Mouse (Mus musculus): ENCODE results near the gene Igf2bp3. TPM values are rescaled to one million over a fixed set of nuclear protein-coding genes. Genes with fewer than 3 reads are reported as not detected.
"Not testable (repeated sequence)": the region's sequence is repeated elsewhere in the genome, so short reads cannot be mapped to it uniquely, and the experiment has no call there.

Gene Igf2bp3
- 138 and 149 TPM in 2 replicates for polyA plus RNA-seq (2014; fragmentation: Nextera tagmentation; extraction: Ambion mirVana)

- peak within 1 kb of the TSS; percentile 93 for H3K4me3 ChIP-seq (ENCODE audit: low read depth, low read length)
- H3K27ac ChIP-seq (replicated peaks; ENCODE audit: low read depth, low read length), result peak within 1 kb of the TSS; percentile 99
- peak within 1 kb of the TSS; percentile 97 for H3K9ac ChIP-seq (replicated peaks; ENCODE audit: low read length)
- 1% methylated on average over 48 of the region's 68 CpGs for WGBS
- DNase-seq (ENCODE audit: low spot score) (peak; percentile 95), ATAC-seq (replicated peaks; ENCODE audit: insufficient number of reproducible peaks, low FRiP score, low TSS enrichment, low read depth) (peak; percentile 68)
- H3K4me2 ChIP-seq (ENCODE audit: low read depth, low read length), result peak within 1 kb of the TSS; percentile 83
- H3K36me3 ChIP-seq (replicated peaks; ENCODE audit: control insufficient read depth, insufficient read depth, low read depth, low read length), result no peaks in the 10 kb centered on the region
- H3K9me3 ChIP-seq (replicated peaks; ENCODE audit: control insufficient read depth, low read length), result no peaks in the 10 kb centered on the region
- no peaks in the 10 kb centered on the region for H3K27me3 ChIP-seq (ENCODE audit: control insufficient read depth, insufficient read depth, low read length)
- peaks cover 5% of the 10 kb centered on the region for H3K4me1 ChIP-seq (ENCODE audit: control insufficient read depth, insufficient read depth, low read length)
These were observed at the start of gene Igf2bp3 for GRCm38 (mm10) chr6:49214928-49215747. Gene Igf2bp3, minus strand, starts transcription at chr6:49214957.

GRCm38 (mm10) chr6:49264446-49264845 lies 49.7 kb upstream of the Igf2bp3 start:
- not testable (repeated sequence) for H3K9ac ChIP-seq (replicated peaks; ENCODE audit: low read length); H3K4me2 ChIP-seq (ENCODE audit: low read depth, low read length); ATAC-seq (replicated peaks; ENCODE audit: insufficient number of reproducible peaks, low FRiP score, low TSS enrichment, low read depth); H3K36me3 ChIP-seq (replicated peaks; ENCODE audit: control insufficient read depth, insufficient read depth, low read depth, low read length); H3K27me3 ChIP-seq (ENCODE audit: control insufficient read depth, insufficient read depth, low read length); H3K9me3 ChIP-seq (replicated peaks; ENCODE audit: control insufficient read depth, low read length); DNase-seq (ENCODE audit: low spot score); H3K4me3 ChIP-seq (ENCODE audit: low read depth, low read length); H3K4me1 ChIP-seq (ENCODE audit: control insufficient read depth, insufficient read depth, low read length); H3K27ac ChIP-seq (replicated peaks; ENCODE audit: low read depth, low read length)
- 85% methylated on average over 7 of the region's 7 CpGs for WGBS

GRCm38 (mm10) chr6:49263847-49264243 lies 49.1 kb upstream of the Igf2bp3 start, which contains the start of gene Tra2a:
Gene Tra2a, minus strand, starts transcription at chr6:49264033.
- peak; percentile 89 for ATAC-seq (replicated peaks; ENCODE audit: insufficient number of reproducible peaks, low FRiP score, low TSS enrichment, low read depth)
- under 1% methylated on average over 39 of the region's 39 CpGs for WGBS
- Histone ChIP-seq H3K4me3 (ENCODE audit: low read depth, low read length) (peak within 1 kb of the TSS; percentile 100), H3K4me2 (ENCODE audit: low read depth, low read length) (peak within 1 kb of the TSS; percentile 50), H3K9ac (replicated peaks; ENCODE audit: low read length) (peak within 1 kb of the TSS; percentile 100), H3K9me3 (replicated peaks; ENCODE audit: control insufficient read depth, low read length) (no peaks in the 10 kb centered on the region), H3K27me3 (ENCODE audit: control insufficient read depth, insufficient read depth, low read length) (no peaks in the 10 kb centered on the region), H3K36me3 (replicated peaks; ENCODE audit: control insufficient read depth, insufficient read depth, low read depth, low read length) (no peaks in the 10 kb centered on the region), H3K27ac (replicated peaks; ENCODE audit: low read depth, low read length) (peak within 1 kb of the TSS; percentile 93), H3K4me1 (ENCODE audit: control insufficient read depth, insufficient read depth, low read length) (no peaks in the 10 kb centered on the region)
- peak; percentile 98 for DNase-seq (ENCODE audit: low spot score)

GRCm38 (mm10) chr6:49263081-49263846 lies 48.5 kb upstream of the Igf2bp3 start:
- Histone ChIP-seq H3K4me3 (ENCODE audit: low read depth, low read length) (peak overlapping the region; percentile 100), H3K4me2 (ENCODE audit: low read depth, low read length) (peak overlapping the region; percentile 50), H3K9me3 (replicated peaks; ENCODE audit: control insufficient read depth, low read length) (no peaks in the 10 kb centered on the region), H3K27ac (replicated peaks; ENCODE audit: low read depth, low read length) (peak overlapping the region; percentile 93), H3K36me3 (replicated peaks; ENCODE audit: control insufficient read depth, insufficient read depth, low read depth, low read length) (no peaks in the 10 kb centered on the region), H3K9ac (replicated peaks; ENCODE audit: low read length) (peak overlapping the region; percentile 100), H3K4me1 (ENCODE audit: control insufficient read depth, insufficient read depth, low read length) (no peaks in the 10 kb centered on the region), H3K27me3 (ENCODE audit: control insufficient read depth, insufficient read depth, low read length) (no peaks in the 10 kb centered on the region)
- under 1% methylated on average over 70 of the region's 71 CpGs for WGBS
- ATAC-seq (replicated peaks; ENCODE audit: insufficient number of reproducible peaks, low FRiP score, low TSS enrichment, low read depth), result peak; percentile 83
- DNase-seq (ENCODE audit: low spot score), result peak; percentile 48

GRCm38 (mm10) chr6:49262421-49262820 lies 47.7 kb upstream of the Igf2bp3 start:
- H3K4me2 ChIP-seq (ENCODE audit: low read depth, low read length), result peak overlapping the region; percentile 50
- peak overlapping the region; percentile 100 for H3K4me3 ChIP-seq (ENCODE audit: low read depth, low read length)
- H3K9me3 ChIP-seq (replicated peaks; ENCODE audit: control insufficient read depth, low read length), result no peaks in the 10 kb centered on the region
- DNase-seq (ENCODE audit: low spot score), result peak; percentile 69
- H3K9ac ChIP-seq (replicated peaks; ENCODE audit: low read length), result no peak overlapping the region; the same call in 1 of the 2 replicates
- no peaks in the 10 kb centered on the region for H3K27me3 ChIP-seq (ENCODE audit: control insufficient read depth, insufficient read depth, low read length)
- ATAC-seq (replicated peaks; ENCODE audit: insufficient number of reproducible peaks, low FRiP score, low TSS enrichment, low read depth), result no peak
- no peaks in the 10 kb centered on the region for H3K36me3 ChIP-seq (replicated peaks; ENCODE audit: control insufficient read depth, insufficient read depth, low read depth, low read length)
- under 1% methylated on average over 9 of the region's 9 CpGs for WGBS
- H3K4me1 ChIP-seq (ENCODE audit: control insufficient read depth, insufficient read depth, low read length), result no peaks in the 10 kb centered on the region
- H3K27ac ChIP-seq (replicated peaks; ENCODE audit: low read depth, low read length), result no peak overlapping the region

GRCm38 (mm10) chr6:49259711-49260110 lies 45.0 kb upstream of the Igf2bp3 start:
- Histone ChIP-seq H3K9me3 (replicated peaks; ENCODE audit: control insufficient read depth, low read length) (no peaks in the 10 kb centered on the region), H3K36me3 (replicated peaks; ENCODE audit: control insufficient read depth, insufficient read depth, low read depth, low read length) (no peaks in the 10 kb centered on the region), H3K4me2 (ENCODE audit: low read depth, low read length) (no peak overlapping the region), H3K4me1 (ENCODE audit: control insufficient read depth, insufficient read depth, low read length) (no peaks in the 10 kb centered on the region), H3K4me3 (ENCODE audit: low read depth, low read length) (no peak overlapping the region), H3K9ac (replicated peaks; ENCODE audit: low read length) (no peak overlapping the region), H3K27ac (replicated peaks; ENCODE audit: low read depth, low read length) (no peak overlapping the region), H3K27me3 (ENCODE audit: control insufficient read depth, insufficient read depth, low read length) (no peaks in the 10 kb centered on the region)
- ATAC-seq (replicated peaks; ENCODE audit: insufficient number of reproducible peaks, low FRiP score, low TSS enrichment, low read depth) (no peak), DNase-seq (ENCODE audit: low spot score) (no peak)
- WGBS, result 49% methylated on average over 5 of the region's 5 CpGs

GRCm38 (mm10) chr6:49257880-49258279 lies 43.1 kb upstream of the Igf2bp3 start:
- Histone ChIP-seq H3K9ac (replicated peaks; ENCODE audit: low read length) (no peak overlapping the region), H3K4me2 (ENCODE audit: low read depth, low read length) (no peak overlapping the region), H3K27ac (replicated peaks; ENCODE audit: low read depth, low read length) (no peak overlapping the region), H3K4me3 (ENCODE audit: low read depth, low read length) (no peak overlapping the region), H3K4me1 (ENCODE audit: control insufficient read depth, insufficient read depth, low read length) (no peaks in the 10 kb centered on the region), H3K36me3 (replicated peaks; ENCODE audit: control insufficient read depth, insufficient read depth, low read depth, low read length) (no peaks in the 10 kb centered on the region), H3K27me3 (ENCODE audit: control insufficient read depth, insufficient read depth, low read length) (no peaks in the 10 kb centered on the region), H3K9me3 (replicated peaks; ENCODE audit: control insufficient read depth, low read length) (no peaks in the 10 kb centered on the region)
- ATAC-seq (replicated peaks; ENCODE audit: insufficient number of reproducible peaks, low FRiP score, low TSS enrichment, low read depth), result no peak
- 98% methylated on average over 2 of the region's 2 CpGs for WGBS
- DNase-seq (ENCODE audit: low spot score), result no peak

- Histone ChIP-seq H3K27me3 (ENCODE audit: control insufficient read depth, insufficient read depth, low read length) (no peaks in the 10 kb centered on the region), H3K9ac (replicated peaks; ENCODE audit: low read length) (no peak overlapping the region), H3K4me3 (ENCODE audit: low read depth, low read length) (no peak overlapping the region), H3K27ac (replicated peaks; ENCODE audit: low read depth, low read length) (no peak overlapping the region), H3K4me1 (ENCODE audit: control insufficient read depth, insufficient read depth, low read length) (no peaks in the 10 kb centered on the region), H3K9me3 (replicated peaks; ENCODE audit: control insufficient read depth, low read length) (no peaks in the 10 kb centered on the region), H3K4me2 (ENCODE audit: low read depth, low read length) (no peak overlapping the region), H3K36me3 (replicated peaks; ENCODE audit: control insufficient read depth, insufficient read depth, low read depth, low read length) (peaks cover 6% of the 10 kb centered on the region)
- WGBS, result 95% methylated on average over 8 of the region's 8 CpGs
- ATAC-seq (replicated peaks; ENCODE audit: insufficient number of reproducible peaks, low FRiP score, low TSS enrichment, low read depth) (no peak), DNase-seq (ENCODE audit: low spot score) (no peak)
These were observed 37.5 kb upstream of the Igf2bp3 start for GRCm38 (mm10) chr6:49252207-49252606.
